Mouse (Mus musculus) frontal cortex, adult 2 months (tissue): ENCODE measurements at regions not wholly inside any gene's neighbourhood (a gene's known extent, or its start where the extent isn't known, plus 50 kb on each side); places are given as distances from the start of the nearest gene placed in this dataset.
A peak's percentile ranks its signal among the peaks of the same experiment; 100 is the strongest.

ENCODE experiments used
- DNase-seq, 2 experiments: peaks; one replicate each; pipeline ENCODE4 v3.0.0; 2022; ENCODE audit warnings: low spot score in 1 of 2; ENCODE audit errors: extremely low spot score in 1 of 2

GRCm38 (mm10) chr3:149246935-149247625, 256.7 kb upstream of the Adgrl2 start:
- peak in 1 of 2 experiments; percentile 30 for DNase-seq

- no peak for DNase-seq
Observed at GRCm38 (mm10) chr3:149239664-149240063, 249.3 kb upstream of the Adgrl2 start.

DNA sequence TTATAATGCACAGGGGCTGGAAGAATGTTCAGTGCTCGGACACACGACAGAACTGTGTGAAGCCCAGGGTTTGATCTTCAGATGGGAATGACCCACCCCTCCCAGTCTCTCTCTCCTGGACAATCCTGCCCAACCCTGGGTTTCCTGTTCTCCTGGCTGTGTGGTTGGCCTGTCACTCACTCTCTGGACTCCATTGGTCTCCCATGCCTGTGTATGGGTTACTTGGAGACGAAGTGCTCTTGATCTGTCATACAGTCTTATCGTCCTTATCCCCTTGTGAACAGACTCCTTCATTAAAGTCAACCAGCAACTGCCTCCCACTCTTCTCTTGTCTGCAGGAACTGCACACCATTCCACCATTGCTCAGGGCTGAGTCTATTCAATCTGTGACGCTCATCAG, 247.7 kb upstream of the Adgrl2 start:
- no peak for DNase-seq

- no peak for DNase-seq
Observed at GRCm38 (mm10) chr3:149235183-149235582, 244.8 kb upstream of the Adgrl2 start.

DNA sequence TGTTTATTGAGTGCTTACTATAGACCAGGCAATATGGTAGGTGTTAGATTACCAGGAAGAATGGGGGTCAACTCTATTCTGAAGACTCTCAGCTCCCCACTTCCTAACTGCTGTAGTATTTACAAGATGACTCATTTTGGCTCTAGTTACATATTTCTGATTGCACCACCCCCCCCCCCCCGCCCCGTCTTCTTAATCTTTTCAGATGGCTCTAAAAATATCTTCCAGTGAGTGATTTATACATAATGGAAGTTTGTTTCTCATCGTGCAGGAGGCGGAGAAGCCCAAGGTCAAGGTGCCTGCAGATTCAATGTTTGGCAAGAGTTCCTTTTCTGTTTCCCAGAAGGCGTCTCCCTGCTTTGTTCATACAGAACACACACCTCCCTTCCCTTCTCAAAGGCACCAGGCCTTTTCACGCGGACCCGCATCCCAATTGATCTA, 243.4 kb upstream of the Adgrl2 start:
- peak in 1 of 2 experiments; percentile 12 for DNase-seq

GRCm38 (mm10) chr3:149233191-149233641, 242.9 kb upstream of the Adgrl2 start:
- DNase-seq = peak; percentile 56 to 69

GRCm38 (mm10) chr3:149231346-149231745, 241.0 kb upstream of the Adgrl2 start:
- DNase-seq = no peak

DNA sequence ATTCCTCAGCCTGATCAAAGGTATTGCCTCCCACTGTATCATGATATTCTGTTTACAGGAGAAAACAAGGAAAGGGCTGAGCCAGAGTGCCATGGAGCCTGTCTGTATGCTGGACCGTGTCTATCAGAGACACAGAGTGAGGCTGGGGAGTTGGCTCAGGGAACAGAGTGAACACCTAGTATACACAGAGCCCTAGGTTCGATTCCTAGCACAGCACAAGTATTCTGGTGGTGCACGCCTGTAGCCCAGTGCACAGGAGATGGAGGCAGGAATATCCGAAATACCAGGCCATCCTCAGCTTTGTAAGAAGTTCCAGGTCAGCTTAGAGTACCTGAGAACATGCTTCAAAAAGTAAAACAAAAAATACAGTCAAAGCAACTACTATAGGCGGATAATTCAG, 237.2 kb upstream of the Adgrl2 start:
- DNase-seq = no peak

DNA sequence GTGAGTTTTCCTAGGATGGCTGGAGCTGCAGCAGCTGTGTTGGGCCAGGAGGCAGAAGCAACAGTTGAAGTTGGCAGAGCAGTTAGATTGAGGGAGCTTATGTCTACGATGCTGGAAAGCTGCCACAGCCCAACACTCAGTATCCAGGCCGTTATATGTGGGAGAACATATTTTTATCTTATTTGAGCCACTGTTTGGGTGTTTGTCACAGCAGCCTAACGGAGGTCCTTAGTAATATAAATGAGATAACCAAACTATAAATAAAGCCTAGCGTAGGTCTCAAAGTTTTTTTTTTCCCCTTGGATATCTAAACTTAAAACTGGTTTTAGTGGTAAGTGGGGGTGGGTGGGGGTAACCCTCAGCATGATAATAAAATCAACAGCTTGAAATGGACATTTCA, 236.4 kb upstream of the Adgrl2 start:
- no peak for DNase-seq

DNA sequence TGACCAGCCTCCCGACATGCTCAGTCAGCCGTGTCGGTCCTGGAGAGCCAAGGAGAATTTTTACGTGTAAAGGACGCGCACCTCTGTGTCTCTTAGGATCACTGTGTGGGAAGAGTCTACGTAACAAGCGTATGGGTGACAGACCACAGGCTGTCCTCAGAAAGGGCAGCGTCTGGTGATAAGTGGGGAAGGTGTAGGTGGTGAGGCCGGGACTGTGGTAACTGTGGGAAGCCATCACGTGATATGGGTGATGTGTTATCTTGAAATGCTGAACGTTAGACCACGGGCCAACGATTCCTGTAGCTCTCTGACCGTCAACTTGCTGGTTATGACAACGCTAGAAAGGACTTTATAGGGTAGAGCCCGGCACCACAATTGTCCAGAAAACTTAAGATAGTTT, 235.3 kb upstream of the Adgrl2 start:
- no peak for DNase-seq

DNA sequence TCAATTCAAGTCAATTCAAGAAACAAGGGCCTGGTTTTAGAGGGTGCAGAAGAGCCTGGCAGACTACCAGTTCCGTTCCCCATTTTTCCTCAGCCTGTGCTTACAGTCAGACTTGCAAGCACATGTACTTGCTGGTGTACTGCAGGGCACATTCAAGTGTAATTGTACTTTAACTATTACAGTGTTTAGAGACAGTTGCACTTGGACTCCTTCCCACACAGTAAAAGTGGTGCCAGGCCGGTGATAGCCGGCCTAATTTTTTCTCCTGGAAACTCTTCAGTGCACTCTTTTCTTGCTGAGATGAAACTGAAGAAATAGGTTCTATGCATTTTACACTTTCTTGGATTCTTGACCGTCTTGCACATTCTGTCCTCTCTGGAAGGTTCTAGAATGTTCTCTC, 233.9 kb upstream of the Adgrl2 start:
- DNase-seq = peak in 1 of 2 experiments; percentile 25

GRCm38 (mm10) chr3:149223776-149224175, 233.4 kb upstream of the Adgrl2 start:
- DNase-seq = peak in 1 of 2 experiments; percentile 26

DNA sequence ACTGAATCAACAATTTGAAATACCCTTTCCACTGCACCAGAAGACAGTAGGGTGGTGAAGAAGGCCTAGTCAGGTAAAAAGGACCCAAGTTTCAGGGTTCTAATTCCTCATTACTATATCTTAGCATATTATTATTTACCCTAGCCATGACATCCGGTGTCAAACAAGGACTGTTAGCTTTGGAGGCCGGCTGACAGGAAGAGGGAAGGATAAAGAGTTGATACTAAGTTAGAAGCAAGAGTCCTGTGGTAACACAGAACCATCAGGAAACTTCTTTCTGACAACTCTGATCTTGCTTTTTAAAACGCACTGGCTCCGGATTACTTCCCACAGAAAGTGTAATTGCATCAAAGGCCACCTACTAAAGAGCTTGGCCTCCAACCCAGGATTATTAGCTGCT, 230.6 kb upstream of the Adgrl2 start:
- DNase-seq = no peak

DNA sequence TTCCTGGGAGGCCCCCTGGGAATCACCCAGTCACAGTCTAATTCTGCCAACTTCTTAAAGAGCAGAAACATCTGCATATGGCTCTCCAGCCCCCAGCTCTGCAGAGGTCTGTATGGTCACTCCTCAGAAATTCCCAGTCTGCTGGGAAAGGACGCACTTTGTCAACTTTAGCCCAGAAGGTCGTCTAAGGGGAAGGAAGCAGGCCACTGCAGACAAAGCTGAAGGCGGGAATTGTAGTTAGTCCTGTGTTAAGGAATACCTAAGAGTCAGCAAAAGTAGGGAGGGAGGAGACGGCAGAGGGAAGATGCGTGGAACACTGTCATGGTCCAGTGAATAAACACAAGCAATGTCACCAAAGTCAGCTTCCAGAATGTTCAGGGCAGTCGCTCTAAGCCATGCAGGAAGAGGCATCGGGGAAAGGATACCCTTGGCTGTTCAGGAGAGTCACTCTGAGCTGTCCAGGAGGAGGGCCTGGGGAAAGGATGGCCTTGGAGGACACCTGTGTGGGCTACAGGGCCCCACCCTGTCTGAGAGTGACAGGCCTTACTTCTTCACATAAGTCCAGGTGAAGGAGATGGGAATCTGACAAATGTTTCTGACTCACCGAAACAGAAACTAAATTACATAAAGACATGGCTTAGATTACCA, 230.1 kb upstream of the Adgrl2 start:
- no peak for DNase-seq

GRCm38 (mm10) chr3:149219381-149220303, 229.3 kb upstream of the Adgrl2 start:
- DNase-seq = peak in 1 of 2 experiments; percentile 39

DNA sequence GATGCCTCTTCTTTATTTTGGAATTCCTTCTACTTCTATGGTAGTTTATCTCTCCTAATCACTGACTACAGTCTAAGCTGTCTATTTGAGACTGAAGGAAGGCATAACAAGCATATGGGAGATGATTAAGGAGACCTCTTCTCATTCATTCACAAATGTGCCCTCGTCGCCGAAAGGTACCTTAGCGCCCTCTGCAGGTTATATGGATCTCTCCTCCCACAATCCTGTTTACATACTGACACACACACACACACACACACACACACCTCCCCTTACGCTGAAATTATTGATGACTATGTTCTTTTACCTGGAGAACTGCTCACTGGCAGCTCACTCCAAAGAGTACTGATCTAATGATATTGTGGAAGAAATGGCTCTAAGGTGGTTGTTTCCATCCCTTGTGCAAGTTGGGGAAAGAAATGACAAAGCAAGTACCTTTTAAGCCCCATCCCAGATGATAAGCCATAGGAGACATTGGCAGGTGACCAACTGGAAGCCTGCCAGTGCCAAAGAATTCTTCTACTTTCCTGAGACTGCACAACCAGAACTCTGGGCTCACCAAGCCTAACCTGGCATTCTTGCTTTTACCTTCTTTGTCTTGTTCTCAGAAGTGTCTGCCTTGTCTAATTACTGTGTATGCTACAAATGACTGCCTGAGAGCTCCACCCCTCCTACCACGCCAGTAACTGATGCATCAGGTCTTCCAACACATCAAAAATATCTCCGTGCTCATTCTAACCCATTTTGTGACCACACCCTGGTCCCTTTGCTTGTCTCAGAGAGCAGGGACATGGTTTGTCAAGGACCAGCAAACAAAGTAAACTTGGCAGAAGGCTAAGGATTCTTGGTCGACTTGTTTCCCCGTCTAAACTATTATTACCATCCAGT, 227.8 kb upstream of the Adgrl2 start:
- DNase-seq = no peak

- no peak for DNase-seq
Observed at GRCm38 (mm10) chr3:149216759-149217400, 226.5 kb upstream of the Adgrl2 start.

DNA sequence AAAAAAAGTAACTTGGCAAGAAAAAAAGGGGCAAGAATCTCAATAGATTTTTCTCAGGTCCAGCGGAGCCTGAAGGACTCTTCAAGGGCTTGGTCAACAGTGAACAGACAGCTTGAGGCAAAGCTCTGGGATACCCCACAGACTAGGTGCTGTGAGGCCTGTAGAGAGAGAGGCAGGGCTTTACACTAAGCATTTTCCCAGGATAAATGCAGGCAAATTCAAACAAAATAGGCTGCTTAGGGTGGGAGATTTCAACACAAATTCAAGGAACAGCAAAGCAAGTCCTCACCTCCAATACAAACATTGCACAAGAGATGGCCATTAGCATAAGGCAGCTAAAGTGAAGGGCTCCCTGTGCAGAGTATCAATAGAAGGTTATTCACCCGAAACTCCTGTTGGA, 225.3 kb upstream of the Adgrl2 start:
- no peak for DNase-seq

DNA sequence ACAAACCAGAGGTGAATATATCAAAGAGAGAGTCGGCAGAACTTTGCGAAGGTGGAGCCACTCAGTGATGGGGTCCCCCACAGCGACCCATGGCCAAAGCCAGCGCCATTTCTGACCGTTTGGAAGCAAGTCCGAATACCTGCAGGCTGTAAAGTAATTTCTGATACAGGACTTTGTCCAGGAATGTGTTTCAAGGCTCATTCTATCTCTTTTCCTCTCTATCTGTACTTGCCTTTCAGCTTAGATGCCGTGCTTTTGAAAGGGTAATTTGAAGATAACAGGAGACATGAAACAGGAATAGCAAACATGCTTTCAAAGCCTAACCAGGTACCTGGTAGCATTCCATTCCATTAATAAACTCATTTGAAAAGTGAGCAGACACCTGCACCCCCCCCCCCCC, 221.6 kb upstream of the Adgrl2 start:
- no peak for DNase-seq

- DNase-seq = no peak
Observed at GRCm38 (mm10) chr3:149209260-149209659, 218.9 kb upstream of the Adgrl2 start.
